Mouse (Mus musculus): ENCODE results near the gene Bcar1. TPM values are rescaled to one million over a fixed set of nuclear protein-coding genes. Genes with fewer than 3 reads are reported as not detected.

Gene Bcar1
- polyA plus RNA-seq, 1 experiment: 8.7 TPM

DNA sequence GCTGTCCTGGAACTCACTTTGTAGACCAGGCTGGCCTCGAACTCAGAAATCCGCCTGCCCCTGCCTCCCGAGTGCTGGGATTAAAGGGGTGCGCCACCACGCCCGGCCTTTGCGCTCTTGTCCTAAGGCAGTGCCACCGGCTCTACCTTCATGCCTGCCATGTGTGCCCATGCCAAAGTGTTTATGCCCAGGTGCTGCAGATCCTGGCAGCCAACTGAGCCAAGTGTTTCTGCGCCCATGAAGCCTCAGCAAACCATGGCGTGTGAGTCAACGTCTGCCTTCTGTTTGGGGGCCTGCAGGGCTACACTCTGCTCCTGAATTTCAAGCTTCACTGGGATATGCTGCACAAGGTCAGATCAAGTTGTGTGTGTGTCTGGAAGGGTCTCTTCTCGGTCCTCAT, 39.0 kb downstream of the Bcar1 start:
- Histone ChIP-seq H3K4me1 (ENCODE audit: control insufficient read depth, insufficient read depth, insufficient read length, low read length) (no peaks in the 10 kb centered on the region), H3K4me3 (ENCODE audit: insufficient read depth, low read depth, low read length) (no peak overlapping the region), H3K27ac (replicated peaks; ENCODE audit: low read depth, low read length) (no peak overlapping the region)

DNA sequence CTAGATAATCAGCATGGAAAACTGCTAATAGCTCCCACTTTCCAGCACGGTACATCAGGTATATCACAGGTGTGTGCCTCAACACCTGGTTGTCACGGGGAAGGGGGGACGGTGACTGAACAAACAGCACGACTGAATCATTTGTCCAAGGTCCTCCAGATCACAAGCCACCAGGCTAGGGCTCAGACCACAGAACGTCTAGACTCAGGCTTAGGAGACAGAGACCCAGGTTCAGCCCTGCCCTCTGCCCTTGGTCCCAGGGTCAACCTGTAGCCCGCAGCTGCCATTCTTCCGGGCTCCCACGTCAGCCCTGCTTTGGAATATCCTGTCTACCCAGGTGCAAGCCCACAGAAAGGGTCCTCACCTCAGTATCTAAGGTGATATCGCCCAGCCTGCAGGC, 42.2 kb downstream of the Bcar1 start:
- no peak overlapping the region for H3K4me3 ChIP-seq (ENCODE audit: insufficient read depth, low read depth, low read length)
- no peaks in the 10 kb centered on the region for H3K4me1 ChIP-seq (ENCODE audit: control insufficient read depth, insufficient read depth, insufficient read length, low read length)
- no peak overlapping the region for H3K27ac ChIP-seq (replicated peaks; ENCODE audit: low read depth, low read length)

DNA sequence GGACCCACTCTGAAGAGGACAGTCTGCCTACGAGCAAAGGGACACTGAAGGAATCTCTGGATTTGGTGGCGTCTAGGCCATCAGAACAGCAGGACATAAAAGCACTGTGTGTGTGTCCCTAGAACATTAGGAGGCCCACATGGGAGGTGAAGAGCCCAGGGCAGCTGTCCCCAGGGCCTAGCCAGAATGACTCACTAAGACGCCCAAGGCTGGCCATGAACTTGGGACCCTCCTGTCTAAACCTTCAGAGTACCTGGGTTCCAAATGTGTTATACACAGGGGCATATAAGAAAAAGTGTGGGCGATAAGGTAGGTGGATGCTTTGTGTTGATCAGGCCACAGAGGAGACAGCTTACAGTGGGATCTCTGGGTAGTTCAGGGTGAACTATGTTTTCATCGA, 42.9 kb downstream of the Bcar1 start:
- Histone ChIP-seq H3K27ac (replicated peaks; ENCODE audit: low read depth, low read length) (no peak overlapping the region), H3K4me3 (ENCODE audit: insufficient read depth, low read depth, low read length) (no peak overlapping the region), H3K4me1 (ENCODE audit: control insufficient read depth, insufficient read depth, insufficient read length, low read length) (no peaks in the 10 kb centered on the region)

DNA sequence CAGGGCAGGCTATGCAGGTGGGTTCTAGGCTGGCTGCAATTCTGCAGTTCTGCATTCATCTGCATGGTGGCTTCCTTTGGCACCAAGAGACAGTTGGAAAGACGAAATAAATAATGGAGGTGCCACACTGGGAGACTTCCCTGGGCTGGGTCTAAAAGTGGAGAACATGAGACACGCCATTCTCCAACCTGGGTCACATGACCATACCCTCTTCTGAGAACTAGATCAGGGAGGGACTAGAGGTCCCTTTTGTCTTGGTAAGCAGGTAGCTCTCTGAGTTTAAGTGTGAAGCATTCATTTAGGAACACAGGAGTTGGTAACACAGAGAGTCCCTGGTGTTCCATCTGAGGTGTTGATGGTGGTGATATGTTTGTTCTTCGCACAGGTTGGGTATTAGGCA, 43.4 kb downstream of the Bcar1 start:
- Histone ChIP-seq H3K27ac (replicated peaks; ENCODE audit: low read depth, low read length) (no peak overlapping the region), H3K4me3 (ENCODE audit: insufficient read depth, low read depth, low read length) (no peak overlapping the region), H3K4me1 (ENCODE audit: control insufficient read depth, insufficient read depth, insufficient read length, low read length) (no peaks in the 10 kb centered on the region)

DNA sequence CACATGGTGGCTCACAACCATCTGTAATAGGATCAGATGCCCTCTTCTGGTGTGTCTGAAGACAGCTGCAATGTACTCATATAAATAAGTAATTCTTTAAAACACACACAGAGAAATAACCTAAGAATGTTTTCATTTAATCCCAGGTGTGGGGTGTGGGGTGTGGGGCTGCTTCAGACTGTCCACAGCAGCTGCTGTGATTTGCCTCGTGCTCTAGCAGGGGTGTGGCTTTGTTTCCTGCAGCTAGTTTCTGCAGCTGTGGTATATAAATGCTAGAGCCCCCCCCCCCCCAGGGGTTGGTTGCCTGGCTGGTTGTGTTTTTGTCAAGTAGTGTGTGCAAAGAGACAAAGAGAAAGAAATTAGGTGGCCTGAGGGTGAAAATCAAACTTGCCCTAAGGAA, 44.6 kb downstream of the Bcar1 start:
- Histone ChIP-seq H3K27ac (replicated peaks; ENCODE audit: low read depth, low read length) (no peak overlapping the region), H3K4me1 (ENCODE audit: control insufficient read depth, insufficient read depth, insufficient read length, low read length) (no peaks in the 10 kb centered on the region), H3K4me3 (ENCODE audit: insufficient read depth, low read depth, low read length) (no peak overlapping the region)

DNA sequence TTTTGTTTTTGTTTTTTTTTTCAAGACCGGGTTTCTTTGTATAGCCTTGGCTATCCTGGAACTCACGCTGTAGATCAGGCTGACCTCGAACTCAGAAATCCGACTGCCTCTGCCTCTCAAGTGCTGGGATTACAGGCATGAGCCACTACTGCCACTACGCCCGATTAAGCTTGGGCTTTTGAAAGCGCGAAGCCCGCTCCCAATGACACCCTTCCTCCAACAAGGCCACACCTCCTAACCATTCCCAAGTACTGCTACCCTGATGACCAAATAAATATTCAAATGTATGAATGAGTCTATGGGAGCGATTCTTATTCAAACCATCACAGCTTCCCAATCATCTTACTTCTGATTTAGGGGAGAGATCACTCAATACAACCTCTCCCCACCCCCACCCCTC, 46.0 kb downstream of the Bcar1 start:
- Histone ChIP-seq H3K4me1 (ENCODE audit: control insufficient read depth, insufficient read depth, insufficient read length, low read length) (no peaks in the 10 kb centered on the region), H3K4me3 (ENCODE audit: insufficient read depth, low read depth, low read length) (no peak overlapping the region), H3K27ac (replicated peaks; ENCODE audit: low read depth, low read length) (no peak overlapping the region)

DNA sequence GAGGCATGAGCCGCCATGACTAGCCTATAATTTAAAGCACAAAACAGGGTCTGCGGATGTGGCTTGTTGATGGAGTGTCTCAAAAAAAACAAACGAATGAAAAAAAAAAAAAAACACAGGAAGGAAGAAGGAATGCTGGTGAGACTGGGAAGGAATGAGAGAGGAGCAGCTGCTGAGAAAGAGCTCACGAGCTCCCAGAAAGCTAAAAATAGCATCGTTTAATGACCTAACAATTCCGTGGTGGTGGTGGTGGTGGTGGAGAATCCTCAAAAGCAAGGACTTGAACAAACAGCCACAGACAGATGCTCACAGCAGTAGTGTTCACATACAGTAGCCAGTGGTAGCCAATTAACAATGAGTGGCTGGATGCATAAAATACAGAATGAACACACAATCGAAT, 48.2 kb downstream of the Bcar1 start:
- H3K4me1 ChIP-seq (ENCODE audit: control insufficient read depth, insufficient read depth, insufficient read length, low read length): no peaks in the 10 kb centered on the region
- H3K27ac ChIP-seq (replicated peaks; ENCODE audit: low read depth, low read length): no peak overlapping the region
- H3K4me3 ChIP-seq (ENCODE audit: insufficient read depth, low read depth, low read length): no peak overlapping the region

DNA sequence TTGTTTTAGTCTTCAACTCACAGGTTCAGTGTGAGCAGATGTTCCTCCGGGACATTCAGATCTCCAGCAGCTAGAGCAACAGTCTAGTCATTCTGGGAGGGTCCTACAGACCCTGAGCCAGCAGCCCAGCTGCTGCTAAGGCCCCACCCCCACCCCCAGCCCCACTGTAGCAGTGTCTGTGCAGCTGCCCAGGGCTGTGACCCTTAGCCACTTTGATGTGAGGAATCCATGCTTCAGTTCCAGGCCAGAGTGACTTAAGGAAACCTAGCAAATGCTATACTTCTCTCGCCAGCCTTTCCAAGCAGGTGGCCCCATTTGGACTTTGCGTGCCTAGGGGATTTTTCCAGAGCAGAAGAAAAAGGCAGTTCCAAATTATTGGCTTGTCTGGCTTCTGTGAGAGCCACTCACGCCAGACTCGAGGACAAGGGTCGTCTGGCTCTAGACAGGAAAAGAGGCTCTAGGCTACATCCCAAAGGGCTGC, 50.3 kb downstream of the Bcar1 start:
- Histone ChIP-seq H3K4me3 (ENCODE audit: insufficient read depth, low read depth, low read length) (no peak overlapping the region), H3K4me1 (ENCODE audit: control insufficient read depth, insufficient read depth, insufficient read length, low read length) (no peaks in the 10 kb centered on the region), H3K27ac (replicated peaks; ENCODE audit: low read depth, low read length) (no peak overlapping the region)

DNA sequence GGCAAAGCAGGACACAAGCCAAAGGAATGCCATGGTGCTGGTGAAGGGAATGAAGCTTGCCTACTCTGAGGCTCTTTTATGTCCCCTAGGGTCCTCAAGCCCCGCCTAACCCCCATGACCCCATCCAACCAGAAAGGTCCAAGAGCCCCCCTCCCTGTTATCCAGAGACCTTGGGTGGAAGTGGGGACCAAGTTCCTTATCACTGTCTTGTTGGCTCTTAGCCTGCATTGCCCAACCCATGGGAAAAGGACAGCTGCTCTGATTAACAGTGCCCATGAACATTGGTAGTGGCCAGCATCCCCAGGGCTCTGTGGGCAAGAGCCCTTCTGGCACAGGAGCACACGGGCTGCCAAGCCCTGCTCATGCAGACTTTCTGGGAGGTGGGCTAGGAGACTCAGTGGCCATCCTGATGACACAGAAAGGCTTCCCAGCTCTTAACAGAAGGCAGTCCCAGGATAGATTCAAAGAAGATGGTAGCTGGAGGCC, 52.6 kb downstream of the Bcar1 start, which contains the start of gene Ctrb1:
TSS of gene Ctrb1 (minus strand) at position 51 of the 486 bp plus-strand sequence.
- Histone ChIP-seq H3K27ac (replicated peaks; ENCODE audit: low read depth, low read length) (no peak within 1 kb of the TSS), H3K4me1 (ENCODE audit: control insufficient read depth, insufficient read depth, insufficient read length, low read length) (no peaks in the 10 kb centered on the region), H3K4me3 (ENCODE audit: insufficient read depth, low read depth, low read length) (no peak within 1 kb of the TSS)

DNA sequence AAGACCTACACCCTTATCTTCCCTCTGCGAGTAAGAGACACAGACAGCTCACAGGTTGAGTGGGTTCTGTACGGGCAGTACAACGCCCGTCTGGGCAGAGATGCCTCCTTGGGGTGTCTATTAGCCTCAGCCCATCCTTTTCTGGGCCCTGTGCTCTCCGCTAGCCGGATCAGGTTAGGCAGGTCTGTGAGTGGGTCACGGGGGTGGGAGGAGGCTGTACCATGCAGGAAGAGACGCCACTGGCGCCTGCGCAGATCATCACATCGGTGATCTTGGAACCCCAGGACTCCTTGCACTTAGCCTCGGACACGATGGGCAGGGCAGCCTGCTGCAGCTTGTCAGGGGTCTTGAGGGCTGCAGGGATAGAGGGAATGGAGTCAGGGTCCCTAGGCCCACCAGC, 56.7 kb downstream of the Bcar1 start:
- H3K4me3 ChIP-seq (ENCODE audit: insufficient read depth, low read depth, low read length): no peak overlapping the region
- no peaks in the 10 kb centered on the region for H3K4me1 ChIP-seq (ENCODE audit: control insufficient read depth, insufficient read depth, insufficient read length, low read length)
- H3K27ac ChIP-seq (replicated peaks; ENCODE audit: low read depth, low read length): no peak overlapping the region

DNA sequence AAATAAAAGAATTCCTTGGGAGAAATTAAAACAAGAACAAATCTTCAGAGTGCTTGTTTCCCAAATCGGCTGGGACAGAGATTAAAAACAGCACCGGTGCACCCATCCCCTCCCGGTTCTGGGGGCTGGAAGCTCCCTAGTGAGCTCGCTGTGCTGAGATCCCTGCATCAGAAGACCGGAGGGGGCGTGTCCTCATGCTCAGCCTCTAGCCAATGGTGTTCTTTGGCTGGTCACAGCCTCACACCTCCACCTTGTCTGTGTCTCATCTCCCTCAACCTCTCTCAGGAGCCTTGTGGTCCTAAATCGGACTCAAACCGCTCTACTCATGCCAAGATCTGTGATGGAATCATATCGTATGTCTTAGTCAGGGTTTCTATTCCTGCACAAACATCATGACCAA, 61.1 kb downstream of the Bcar1 start:
- H3K27ac ChIP-seq (replicated peaks; ENCODE audit: low read depth, low read length): no peak overlapping the region
- no peaks in the 10 kb centered on the region for H3K4me1 ChIP-seq (ENCODE audit: control insufficient read depth, insufficient read depth, insufficient read length, low read length)
- no peak overlapping the region for H3K4me3 ChIP-seq (ENCODE audit: insufficient read depth, low read depth, low read length)

DNA sequence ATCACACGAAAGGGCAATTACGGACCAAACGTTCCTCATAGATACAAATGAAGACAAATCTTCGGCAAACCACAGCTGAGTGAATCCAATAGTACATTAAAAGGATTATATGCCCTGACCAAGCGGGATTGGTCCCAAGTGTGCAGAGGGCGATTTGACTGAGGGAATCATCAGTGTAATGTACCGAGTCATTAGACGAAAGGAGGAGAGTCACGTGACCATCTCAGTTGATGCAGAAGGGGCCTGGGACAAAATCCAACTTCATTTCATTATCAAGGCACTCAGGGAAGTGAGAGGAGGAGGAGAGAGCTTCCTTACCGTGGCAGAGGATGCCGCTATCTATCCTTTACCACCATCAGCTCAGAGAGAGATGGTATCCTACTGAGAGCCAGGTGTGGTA, 62.5 kb downstream of the Bcar1 start:
- Histone ChIP-seq H3K27ac (replicated peaks; ENCODE audit: low read depth, low read length) (no peak overlapping the region), H3K4me1 (ENCODE audit: control insufficient read depth, insufficient read depth, insufficient read length, low read length) (no peaks in the 10 kb centered on the region), H3K4me3 (ENCODE audit: insufficient read depth, low read depth, low read length) (no peak overlapping the region)

DNA sequence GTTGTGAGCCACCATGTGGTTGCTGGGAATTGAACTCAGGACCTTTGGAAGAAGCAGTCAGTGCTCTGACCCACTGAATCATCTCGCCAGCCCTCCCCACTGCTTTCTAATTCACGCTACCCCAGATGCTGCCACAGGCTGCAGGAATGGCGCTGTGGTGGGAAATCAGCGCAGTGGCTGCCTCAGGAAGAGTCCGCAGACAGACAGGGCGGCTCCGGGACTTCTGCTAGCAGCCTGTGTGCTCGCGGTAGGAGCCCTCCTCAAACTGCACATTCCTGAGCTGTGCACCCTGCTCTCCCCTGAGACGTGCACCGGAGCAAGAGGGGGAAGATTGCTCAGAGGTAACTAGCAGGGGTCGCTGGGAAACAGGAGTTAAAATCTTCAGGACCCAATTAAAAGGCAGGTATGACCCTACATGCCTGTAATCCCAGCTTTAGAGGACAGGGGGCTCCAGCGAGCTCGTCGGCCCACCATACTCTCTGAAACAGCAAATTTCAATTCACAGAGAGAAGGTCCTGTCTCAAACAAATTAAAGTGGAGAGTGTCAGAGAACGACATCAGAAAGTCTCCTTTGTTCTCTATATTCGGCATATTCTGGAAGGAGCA, 63.1 kb downstream of the Bcar1 start:
- no peaks in the 10 kb centered on the region for H3K4me1 ChIP-seq (ENCODE audit: control insufficient read depth, insufficient read depth, insufficient read length, low read length)
- no peak overlapping the region for H3K4me3 ChIP-seq (ENCODE audit: insufficient read depth, low read depth, low read length)
- no peak overlapping the region for H3K27ac ChIP-seq (replicated peaks; ENCODE audit: low read depth, low read length)

DNA sequence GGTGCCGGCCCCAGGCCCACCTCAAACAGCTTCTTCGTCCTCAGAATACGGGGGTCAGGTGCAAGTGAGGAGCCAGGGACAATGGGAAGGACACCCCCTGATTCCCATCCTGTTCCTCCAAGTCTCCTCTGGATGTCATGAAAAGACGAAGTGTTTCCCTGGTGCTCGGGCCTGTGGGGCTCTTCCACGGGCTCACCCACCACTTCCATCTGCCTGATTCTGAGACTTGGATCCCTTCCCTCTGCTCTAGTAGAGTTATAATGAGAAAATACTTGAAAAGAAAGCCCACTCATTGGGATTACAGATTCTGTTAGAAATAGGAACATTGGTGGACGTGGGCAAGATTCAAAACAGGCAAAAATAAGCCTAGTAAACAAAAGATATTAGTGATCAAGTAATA, 64.8 kb downstream of the Bcar1 start:
- Histone ChIP-seq H3K4me3 (ENCODE audit: insufficient read depth, low read depth, low read length) (no peak overlapping the region), H3K4me1 (ENCODE audit: control insufficient read depth, insufficient read depth, insufficient read length, low read length) (no peaks in the 10 kb centered on the region), H3K27ac (replicated peaks; ENCODE audit: low read depth, low read length) (no peak overlapping the region)

DNA sequence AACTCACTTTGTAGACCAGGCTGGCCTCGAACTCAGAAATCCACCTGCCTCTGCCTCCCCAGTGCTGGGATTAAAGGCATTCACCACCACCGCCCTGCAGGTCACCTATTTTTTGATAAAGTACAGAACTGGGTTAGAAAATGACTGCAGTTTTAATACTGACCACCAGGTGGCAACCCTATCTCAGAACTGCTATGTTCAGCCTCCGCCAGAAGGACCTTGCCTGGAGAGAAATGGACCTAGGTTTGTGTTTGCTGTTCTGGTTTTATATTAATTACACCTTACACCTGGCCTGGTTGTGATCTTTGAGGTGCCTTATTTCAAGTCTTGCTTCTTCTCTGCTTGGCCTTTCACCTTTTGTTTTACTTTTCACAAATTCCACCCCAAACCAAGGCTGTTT, 65.5 kb downstream of the Bcar1 start:
- Histone ChIP-seq H3K4me1 (ENCODE audit: control insufficient read depth, insufficient read depth, insufficient read length, low read length) (no peaks in the 10 kb centered on the region), H3K27ac (replicated peaks; ENCODE audit: low read depth, low read length) (no peak overlapping the region), H3K4me3 (ENCODE audit: insufficient read depth, low read depth, low read length) (no peak overlapping the region)

DNA sequence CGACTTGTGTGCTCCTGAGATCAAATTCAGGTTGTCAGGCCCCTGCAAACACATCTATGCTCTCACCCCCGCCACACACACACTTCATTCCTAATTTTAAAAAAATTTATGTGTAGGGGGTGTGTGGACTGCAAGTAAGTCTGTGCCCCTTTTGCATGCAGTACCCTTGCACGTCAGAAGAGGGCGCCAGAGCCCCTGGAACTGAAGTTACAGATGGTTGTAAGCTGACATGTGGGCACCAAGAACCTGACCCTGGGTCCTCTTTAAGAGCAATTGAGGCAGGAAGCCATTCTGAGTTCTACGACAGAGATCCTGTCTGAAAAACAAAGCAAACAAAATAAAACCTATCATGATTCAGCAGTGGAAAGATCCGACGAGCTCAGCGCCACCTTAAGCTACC, 67.4 kb downstream of the Bcar1 start:
- H3K4me1 ChIP-seq (ENCODE audit: control insufficient read depth, insufficient read depth, insufficient read length, low read length): no peaks in the 10 kb centered on the region
- no peak overlapping the region for H3K27ac ChIP-seq (replicated peaks; ENCODE audit: low read depth, low read length)
- H3K4me3 ChIP-seq (ENCODE audit: insufficient read depth, low read depth, low read length): no peak overlapping the region

Measured in brown adipose tissue, adult 24 weeks (tissue).